Mouse (Mus musculus) left cerebral cortex, postnatal 36 days (tissue): ENCODE results near the gene Arvcf. TPM values are rescaled to one million over a fixed set of nuclear protein-coding genes. Genes with fewer than 3 reads are reported as not detected.

Source experiments
- DNase-seq, 2 experiments: peaks; one replicate each; pipeline ENCODE4 v3.0.0; 2021 to 2022; ENCODE audit warnings: low spot score in 2 of 2, mixed read lengths in 1 of 2
- intact Hi-C: fragments of 180-260 bp; cut with DNase I; formaldehyde crosslinking; loops from one replicate; pipeline ENCODE4 v1.15.1; 2025
- total RNA-seq, 2 experiments: library from RNA; stranded (reverse); gene quantifications; 2 replicates each; pipeline ENCODE4 v1.2.3; 2021

Gene Arvcf
- total RNA-seq, 2 experiments from 2014 or later: 36.6 to 48.0 TPM

- peak in 1 of 2 experiments; percentile 33 for DNase-seq
- intact Hi-C loops: no loop called here
Observed at GRCm38 (mm10) chr16:18351313-18352055, 3.5 kb downstream of the Arvcf start.

- intact Hi-C loops: no loop called here
- DNase-seq: no peak
Observed at GRCm38 (mm10) chr16:18353106-18353505, 5.1 kb downstream of the Arvcf start.

DNA sequence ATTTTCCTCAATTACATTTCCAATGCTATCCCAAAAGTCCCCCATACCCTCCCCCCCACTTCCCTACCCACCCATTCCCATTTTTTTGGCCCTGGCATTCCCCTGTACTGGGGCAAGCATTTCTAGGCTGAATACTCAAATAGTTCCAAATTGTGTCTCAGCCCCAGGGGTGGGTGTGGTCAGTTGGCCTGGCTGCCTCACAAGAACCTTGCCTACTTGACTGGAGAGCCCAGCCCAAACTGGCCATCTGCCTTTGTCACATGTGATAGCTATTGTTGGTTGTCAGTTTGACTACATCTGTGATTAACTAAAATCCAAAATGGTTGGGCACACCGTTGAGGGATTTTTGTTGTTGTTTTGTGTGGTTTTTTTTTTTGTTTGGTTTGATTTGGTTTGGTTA, 9.0 kb downstream of the Arvcf start:
- intact Hi-C loops: no loop called here
- DNase-seq: no peak

DNA sequence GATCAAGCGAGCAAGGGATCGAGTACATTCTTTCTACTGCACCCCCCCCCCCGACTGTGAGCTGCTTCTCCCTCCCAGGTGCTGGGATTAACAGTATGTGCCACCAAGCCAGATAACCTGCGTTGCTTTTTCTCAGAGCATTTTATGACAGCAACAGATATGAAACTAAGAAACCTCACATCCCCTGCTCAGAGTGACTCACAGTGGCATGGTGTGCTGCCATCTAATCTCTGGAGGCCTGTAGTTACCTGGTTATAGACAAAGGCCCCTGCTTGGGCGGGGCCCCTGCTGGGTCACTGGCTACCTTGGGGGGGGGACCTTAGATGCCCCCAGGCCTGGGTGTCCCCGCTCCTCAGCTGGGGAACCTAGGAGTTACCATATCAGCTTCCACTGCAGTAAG, 10.0 kb downstream of the Arvcf start:
- intact Hi-C loops: no loop called here

DNA sequence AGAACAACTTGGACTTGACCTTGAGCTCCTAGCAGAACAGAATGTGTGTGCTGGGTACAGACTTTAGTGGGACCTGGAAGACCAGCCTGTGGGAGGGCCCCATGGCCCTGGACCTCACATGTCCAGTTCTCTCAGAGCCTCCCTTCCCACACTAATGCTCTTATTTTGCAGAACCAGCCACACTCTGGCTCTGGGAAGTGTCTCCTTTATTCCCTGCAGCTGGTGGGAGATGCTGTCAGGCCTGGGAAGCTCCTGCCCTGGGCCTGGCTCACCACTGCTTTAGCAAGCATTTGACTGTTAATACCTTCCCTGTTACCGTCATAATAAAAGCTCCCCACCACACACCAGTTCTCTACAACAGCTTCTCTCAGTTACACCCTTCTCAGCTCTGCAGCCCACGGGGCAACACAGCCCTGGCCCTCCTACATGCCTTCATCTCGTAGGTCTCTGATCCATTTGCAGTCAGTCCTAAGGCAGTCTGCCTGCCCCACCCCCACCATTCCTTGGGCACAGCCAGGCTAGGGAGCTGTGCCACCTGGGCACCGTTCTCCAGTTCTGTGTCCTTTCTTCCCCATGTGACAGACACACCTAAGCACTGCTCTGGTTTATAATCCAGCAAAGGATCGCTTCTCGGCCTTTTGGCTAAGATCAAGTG, 12.3 kb downstream of the Arvcf start:
- intact Hi-C loops: no loop called here
- DNase-seq: no peak

More for the DNA sequence above, 10.0 kb downstream of the Arvcf start:
- no peak for DNase-seq

DNA sequence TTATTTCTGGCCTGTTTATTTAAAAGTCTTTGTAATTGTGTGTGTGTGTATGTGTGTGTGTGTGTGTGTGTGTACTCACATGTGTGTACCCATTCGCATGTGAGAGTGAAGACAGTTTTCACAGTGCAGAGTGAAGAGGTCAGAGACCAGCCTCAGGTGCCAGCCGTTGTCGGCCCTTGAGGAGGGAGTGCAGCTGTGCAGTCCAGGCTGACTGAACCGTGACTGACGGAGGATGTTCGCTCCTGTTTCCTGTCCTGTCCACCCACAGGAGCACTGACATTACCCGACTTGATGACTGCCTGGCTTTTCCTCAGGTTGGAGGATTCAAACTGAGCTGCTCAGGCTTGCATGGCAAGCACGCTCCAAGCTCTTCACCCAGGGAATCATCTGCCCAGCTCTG, 15.0 kb downstream of the Arvcf start:
- intact Hi-C loops: no loop called here
- no peak for DNase-seq

DNA sequence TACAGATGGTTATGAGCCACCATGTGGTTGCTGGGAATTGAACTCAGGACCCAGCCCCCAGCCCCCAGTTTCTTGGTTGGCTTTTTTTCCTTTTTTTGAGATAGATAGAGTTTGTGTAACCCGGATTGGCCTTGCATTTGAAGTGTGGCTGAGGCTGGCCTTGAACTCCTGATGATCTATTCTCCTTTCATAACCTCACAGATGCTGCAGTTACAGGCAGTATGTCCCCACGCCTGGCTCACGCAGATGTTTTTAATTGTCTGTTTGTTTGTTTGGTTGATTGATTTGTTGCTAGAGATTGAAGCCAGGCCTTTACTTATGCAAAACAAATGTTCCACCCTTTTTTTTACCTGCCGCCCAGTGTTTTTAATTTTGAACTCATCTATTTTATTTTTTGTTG, 18.9 kb downstream of the Arvcf start:
- DNase-seq: no peak
- intact Hi-C loops: no loop called here

- intact Hi-C loops: no loop called here
- DNase-seq: no peak
Observed at GRCm38 (mm10) chr16:18370197-18370596, 22.2 kb downstream of the Arvcf start.

DNA sequence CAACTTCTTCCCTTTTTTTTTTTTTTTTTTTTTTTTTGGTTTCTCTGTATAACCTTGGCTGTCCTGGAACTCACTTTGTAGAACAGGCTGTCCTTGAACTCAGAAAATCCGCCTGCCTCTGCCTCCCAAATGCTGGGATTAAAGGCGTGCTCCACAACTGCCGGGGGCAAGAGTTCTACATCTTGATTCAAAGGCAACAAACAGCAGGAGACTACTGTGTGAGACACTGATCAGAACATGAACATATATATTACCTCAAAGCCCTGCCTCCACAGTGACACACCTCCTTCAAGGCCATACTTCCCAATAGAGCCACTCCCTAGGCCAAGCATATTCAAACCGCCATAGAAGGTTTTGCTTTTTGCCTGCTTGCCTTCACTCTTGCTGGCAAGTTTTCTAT, 25.6 kb downstream of the Arvcf start:
- intact Hi-C loops: no loop called here
- no peak for DNase-seq

- no peak for DNase-seq
- intact Hi-C loops: no loop called here
Observed at GRCm38 (mm10) chr16:18376297-18376954, 28.4 kb downstream of the Arvcf start.

DNA sequence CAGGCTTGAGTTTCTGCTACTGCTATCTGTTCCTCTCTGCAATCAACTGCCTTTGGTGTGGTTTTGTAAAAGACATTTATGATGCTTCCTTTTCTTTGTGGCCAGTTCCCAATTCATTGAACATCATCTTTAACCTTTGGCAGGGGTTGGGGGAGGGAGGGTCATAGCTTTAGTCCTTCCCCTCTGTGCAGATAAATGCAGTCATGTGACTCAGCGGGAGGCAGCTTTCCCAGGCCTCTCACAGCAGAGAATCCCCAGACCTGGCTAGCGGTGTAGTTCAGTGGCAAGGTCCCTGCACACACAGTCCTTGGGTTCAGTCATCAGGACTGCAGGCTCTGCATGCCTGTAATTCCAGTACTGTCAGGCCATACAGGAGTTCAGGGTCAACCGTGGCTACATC, 29.2 kb downstream of the Arvcf start:
- no peak for DNase-seq
- intact Hi-C loops: no loop called here

DNA sequence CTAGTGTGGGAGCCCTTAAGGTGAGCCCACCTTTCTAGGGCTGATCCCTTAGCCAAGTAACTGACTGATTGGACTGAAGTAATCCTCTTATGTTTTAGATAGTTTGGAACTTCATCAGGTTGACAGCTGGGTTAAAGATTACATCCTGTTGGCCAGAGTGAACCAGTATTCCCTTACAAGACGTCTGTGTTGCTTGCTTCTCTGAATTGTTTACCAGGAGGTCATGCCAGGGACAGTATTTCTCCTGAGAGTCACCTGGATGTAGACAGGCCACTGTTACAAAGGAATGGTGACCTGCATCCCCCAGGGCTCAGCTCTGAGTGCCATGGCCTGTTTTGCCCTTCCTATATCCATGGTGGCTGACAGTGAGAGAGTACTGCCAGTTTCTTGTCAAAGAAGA, 30.5 kb downstream of the Arvcf start:
- intact Hi-C loops: no loop called here
- no peak for DNase-seq

GRCm38 (mm10) chr16:18379338-18380001, 31.5 kb downstream of the Arvcf start:
- intact Hi-C loops: no loop called here
- DNase-seq: no peak

DNA sequence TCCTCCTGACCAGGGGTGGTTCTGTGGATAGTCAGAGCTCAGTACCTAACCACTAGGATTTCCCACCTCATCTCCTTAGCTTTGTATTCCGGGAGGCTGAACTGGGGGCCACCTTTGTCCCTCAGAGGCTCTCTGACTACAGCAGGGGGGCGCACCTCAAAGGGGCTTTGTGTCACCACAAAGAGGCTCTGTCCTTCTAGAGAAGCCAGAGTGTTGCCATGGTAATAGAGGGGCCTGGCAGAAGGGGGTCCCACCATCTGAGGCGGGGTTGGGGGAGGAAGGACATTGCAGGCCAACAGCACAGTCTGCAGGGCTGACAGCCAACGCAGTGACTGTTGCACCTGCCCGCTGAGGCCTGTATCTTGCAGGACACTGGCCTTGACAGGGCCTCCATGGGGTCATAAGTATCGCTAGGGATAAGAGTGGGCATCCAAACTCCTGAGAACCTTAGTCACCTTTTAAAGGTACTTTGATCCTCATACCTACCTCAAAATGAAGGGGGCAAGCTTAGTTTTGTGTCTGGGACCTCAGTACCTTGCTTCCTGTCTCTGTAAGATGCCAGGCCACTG, 32.6 kb downstream of the Arvcf start:
- DNase-seq: no peak
- intact Hi-C loops: no loop called here

DNA sequence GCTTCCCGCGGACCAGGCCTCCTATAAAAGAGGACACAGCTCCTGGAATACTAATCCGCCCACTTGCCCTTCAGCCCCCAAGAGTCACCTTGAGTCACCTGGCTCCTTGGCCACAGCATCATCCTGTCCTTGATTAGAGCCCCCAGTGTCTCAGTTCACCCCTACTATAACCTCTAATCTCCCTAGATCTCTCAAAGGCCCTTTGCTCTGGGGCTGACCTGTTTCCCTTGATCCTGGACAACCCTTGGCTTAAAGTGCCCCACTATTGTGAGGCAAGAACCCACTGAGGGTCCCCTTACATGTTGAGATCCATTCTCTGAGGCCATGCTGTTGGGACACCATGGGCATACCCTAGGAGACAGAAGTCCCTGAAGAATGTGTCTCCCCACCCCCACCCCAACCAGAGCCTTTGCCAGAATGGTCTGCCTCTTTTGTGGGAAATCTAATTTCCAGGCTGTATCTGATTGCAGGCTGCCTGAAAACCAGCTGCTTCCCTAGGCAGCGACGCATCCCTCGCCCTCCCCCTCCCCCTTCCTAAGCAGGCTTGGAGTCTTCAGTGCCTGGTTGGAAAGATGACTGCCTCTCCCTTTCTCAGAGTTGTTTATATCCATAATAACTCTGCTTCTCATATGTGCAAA, 33.8 kb downstream of the Arvcf start:
- intact Hi-C loops: no loop called here
- DNase-seq: no peak

DNA sequence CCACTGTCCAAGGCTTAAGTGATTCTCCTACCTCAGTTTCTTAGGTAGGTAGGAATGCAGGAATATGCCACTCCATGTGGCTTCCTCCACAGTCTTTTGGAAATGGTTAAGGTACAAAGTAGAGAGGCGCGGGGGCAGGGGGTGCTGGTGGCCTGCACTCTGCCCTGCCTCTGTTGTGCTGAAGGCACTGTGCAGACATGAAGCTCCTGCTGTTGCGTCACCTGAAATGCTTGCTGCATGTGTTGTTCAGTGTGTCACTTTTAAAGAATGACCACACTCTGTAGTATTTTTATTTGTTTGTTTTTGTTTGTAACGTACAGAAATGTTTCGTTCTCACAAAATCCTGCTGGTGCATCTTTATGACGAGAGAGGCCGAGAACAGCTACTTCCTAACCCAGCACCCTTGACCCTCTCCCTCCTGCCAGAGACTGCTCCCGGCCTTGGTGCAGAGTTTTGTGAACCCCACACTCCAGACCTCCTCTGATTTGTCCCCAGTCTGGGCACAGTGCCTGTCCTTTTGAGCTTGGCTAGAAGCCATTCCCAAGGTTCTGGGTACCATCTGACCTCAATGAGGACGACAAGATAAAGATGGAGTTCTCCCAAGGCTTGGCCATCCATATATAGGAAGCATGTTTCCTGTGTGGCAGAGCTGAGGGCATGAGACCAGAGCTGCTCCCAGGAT, 35.2 kb downstream of the Arvcf start:
- DNase-seq: no peak
- intact Hi-C loops: no loop called here

DNA sequence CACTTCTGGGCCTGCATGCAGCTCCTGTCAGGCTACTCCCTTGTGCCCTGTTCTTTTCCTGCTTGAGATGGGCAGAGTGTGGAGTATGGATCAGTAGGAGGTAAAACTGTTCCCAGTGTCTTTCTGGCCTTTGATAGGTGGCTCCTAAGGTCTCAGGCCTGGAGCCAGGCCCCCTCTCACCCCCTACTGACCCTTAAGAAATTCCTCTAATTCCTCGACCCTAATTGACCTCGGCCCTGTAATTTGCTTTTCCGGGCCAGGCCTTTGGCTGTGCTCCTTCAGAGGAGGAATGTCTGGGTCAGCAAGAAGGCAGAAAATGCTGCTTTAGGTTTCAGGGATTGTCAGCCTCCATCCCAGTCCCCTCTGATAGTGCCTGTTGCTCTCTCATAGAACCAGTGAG, 35.8 kb downstream of the Arvcf start:
- no peak for DNase-seq
- intact Hi-C loops: no loop called here

DNA sequence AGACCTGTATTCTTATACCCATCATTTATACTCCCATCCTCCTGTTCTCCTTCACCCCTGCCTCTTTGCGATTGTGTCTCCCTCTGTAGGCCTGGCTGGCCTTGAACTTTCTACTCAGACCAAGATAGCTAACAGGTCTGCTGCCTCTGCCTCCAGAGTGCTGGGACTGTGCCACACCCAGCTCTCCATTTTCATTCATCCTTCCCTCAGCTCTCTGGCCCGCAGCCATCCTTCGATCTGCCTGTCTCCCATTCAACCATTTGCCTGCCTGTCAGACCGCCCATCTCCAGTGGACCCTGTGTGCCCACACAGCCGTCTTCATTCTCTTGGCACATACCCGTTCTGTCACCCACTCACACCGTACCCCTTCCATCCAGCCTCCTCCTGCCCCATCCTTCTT, 36.2 kb downstream of the Arvcf start:
- DNase-seq: no peak
- intact Hi-C loops: no loop called here

DNA sequence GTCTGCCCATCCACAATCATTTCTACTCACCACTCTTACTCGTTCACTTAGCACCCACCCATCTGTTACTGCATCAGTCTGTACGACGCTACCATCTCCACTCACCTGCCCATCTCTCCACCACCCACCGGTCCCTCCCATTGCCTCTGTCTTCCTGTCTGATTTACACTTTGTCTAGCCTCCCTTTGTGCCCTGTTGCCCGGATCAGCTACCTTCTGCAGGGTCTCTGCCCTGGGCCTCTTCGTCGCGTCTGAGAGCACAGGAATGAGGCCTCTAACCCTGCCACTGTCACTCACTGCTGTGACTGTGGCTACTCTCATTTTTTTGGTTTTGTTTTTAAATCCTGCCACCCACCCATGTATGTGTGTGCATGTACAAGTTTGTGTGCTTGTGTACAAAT, 36.7 kb downstream of the Arvcf start:
- intact Hi-C loops: no loop called here

More for the DNA sequence above, 36.7 kb downstream of the Arvcf start:
- DNase-seq: no peak
